Mouse (Mus musculus) T-helper 2 cell (primary cell): ENCODE results near the gene Rere.

Experiments used
- in situ Hi-C: fragments of 300-600 bp; cut with MboI, MseI; formaldehyde crosslinking; loops from one replicate; pipeline ENCODE4 v1.15.1; 2025; ENCODE audit warnings: high pct_unique_total_duplicates

Gene Rere

DNA sequence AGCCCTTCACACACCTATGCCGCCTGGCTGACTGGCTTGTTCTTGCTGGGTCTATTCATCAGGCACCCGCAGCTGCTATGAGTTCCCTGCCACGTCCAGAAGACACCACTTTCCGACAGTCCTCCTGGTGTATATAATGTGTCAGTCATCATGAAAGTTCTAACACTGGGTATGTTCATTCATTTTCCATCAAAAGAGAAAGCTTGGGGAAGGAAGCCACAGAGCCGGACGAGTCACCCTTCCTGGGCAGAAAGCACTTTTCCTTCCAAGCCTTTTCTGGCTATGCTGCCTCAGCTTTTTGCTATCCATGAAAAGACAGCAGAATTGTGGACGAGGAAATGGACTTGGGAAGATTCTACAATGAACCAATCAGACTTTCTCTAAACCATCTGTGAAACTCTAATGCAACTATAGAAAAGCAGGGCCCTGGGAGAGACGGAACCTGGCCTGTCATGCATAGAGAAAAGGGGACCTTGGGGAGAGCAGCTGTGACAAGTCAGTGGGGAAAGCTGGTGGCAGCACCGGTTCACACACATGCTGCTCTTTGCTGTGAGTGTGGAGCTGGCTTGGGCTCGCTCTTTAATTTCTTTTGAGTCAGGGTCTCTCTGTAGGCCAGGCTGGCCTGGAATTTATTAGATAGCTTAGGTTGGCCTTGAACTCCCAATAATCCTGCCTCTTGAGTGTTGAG lies 139.3 kb downstream of the Rere start:
- in situ Hi-C loops, result no loop called here

DNA sequence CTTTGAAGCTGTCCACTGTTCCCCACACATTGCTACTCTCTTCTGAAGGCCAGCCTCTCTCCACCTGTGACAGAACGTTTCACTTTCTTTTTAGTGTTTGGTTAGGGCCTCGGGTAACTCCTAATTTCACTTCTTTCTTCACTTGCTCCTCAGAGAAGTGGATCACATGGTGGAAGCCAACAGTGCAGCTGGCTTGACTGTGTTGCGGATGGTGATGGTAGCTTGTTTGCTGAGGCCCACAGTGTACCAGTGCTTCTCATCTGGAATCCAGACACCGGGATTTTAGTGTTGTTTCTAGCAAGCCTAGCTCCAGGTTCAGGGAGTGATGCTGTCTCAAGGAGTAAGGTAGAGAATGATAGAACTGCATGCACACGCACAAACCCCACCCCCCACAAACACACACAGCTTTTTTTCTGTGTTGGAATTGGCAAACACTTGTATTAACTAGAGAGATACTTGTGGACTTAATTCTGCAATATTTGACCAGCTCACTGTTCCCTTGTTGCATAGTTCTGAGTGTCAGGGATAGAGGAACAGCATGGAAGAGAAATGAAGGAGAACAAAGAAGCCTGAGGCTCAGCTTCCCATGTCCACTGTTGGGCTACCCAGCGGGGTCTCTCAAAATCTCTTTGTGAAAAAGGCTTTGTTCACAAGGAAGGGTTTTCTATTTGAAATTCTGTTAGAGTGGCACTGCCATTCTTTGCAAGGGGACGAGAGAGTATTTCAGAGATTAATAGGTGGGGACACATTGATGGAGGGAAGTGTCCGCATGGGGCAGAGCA lies 144.8 kb downstream of the Rere start:
- in situ Hi-C loops, result no loop called here

DNA sequence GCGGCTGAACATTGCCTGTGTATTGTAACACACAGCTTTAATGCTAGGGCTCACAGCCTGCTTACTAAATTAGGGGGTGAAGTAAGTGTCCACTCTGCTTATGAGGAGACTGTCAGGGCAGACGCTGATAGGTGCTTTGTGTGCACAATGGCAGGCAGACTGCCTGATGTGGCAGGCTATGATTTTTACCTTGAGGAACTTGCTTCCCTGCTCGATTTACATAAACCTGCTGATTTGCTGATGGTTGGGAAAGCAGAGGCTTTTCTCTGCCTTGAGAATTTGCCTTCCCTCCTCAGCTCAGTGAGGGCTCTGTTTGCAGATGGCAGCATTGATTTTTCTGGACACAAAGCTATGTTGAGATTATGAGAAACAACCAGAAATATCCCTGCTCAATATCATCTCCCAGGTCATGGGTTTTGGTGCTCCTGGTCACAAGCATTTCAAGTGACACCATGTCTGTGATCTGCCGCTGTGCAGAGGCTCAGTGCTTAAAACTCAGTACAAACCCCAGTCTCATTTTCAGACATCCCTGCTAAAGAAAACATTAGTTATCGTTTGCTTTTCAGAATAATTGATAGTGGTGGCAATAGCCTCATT lies 145.5 kb downstream of the Rere start:
- in situ Hi-C loops, result no loop called here

DNA sequence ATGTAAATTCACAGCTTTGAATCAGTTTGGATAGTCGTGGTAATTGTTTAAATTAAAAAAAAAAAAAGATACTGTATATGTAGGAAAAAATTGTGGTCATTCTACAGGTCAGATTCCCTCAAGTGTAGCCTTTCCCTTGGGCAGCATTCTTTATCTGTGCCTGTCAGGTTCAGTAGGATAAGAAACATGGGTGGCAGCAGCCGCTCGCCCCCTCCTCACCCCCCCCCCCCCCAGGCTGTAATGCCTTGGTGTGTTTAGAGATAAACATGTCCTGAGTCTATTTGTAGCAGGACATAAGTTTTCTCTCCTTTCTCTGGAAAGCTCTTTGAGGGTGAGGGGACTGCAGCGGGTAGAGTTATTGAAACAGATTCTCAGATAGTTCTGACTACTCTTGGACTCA lies 147.3 kb downstream of the Rere start:
- in situ Hi-C loops, result no loop called here

DNA sequence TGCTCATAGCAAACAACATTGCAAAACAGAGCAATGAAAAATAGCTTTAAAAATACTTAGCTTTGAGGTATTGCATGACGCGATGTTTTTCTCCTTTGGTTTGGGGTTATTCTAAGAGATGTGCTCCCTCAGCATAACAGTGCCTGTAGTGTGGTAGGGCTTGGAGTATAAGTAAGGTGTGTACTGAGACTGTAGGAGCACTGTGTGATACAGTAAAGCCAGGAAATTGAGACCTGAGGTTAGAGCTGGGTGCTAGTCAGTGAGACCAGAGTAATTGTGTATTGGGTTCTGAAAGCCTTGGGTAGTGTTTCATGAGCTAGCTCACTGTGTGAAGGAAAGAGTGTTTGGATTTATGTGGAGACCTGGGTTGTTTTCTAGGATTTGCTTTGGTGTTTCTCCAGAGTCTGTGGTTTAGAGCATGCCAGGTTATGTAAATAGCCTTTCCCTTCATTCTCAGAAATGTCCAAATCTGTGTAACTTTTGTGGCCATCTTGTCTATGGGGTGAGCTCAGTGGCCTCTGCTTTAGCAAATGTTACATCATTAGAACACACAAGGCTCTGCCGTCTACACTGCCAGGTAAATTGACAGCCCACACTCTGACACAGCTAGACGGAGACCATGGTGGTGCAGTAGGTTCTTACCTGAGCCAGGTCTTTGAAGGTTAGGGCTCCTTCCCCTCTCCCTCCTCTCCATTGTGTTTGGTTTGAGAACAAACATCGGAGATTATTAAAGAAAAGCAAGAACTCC lies 152.6 kb downstream of the Rere start:
- in situ Hi-C loops, result no loop called here

DNA sequence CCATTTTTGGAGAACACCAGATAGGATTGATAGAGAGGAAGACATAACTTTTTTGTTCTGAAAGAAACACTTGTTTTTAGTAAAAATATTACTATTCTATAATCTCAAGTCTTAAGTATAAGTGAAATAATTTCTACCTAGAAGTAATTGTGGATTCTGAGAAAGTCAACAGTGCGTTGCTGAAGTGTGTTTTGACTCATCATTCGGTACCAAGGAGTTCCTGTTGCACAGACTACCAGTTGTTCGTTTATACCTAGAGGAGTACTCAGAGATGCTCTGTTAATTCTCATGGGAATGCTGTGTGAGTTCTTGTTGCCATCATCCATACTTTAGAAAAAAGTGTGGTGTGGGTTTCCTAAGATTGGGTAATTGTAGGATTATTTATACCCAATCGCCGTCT lies 154.1 kb downstream of the Rere start:
- in situ Hi-C loops, result no loop called here

DNA sequence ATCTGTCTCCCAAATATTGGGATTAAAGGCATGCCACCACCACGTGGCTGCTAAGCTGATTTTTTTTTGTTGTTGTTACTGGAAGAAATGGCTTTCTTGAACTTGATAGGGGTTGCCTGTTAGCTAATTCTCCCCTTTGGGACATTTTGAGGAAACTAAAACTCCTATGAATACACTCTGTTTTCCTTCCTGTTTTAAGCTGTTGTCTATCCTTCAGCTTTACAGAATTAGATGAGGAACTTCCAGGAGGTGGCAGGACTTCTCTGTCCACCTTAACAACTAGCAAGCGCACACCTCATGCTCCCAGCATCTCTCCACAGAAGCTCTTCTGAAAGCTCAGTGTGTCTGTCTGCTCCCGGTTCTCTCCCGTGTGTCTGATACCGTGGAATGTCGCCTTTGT lies 157.2 kb downstream of the Rere start:
- in situ Hi-C loops, result no loop called here

DNA sequence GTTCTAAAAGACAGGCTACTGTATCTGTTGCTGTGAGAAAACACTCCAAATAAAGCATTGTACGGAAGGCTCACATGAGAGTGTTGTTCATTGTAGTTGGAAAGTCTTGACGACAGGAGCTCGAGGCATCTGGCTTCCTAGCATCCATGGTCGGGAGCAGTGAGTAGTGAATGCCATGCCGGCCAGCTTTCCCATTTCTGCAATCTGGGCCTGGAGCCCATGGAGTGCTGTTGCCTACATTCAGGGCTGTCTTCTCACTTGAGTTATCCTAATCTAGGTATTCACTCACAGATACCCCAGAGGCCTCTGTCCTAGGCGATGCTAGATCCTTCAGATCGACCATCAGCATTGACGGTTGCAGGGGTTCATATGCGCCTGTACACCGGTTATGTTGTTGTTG lies 160.5 kb downstream of the Rere start:
- in situ Hi-C loops, result no loop called here

DNA sequence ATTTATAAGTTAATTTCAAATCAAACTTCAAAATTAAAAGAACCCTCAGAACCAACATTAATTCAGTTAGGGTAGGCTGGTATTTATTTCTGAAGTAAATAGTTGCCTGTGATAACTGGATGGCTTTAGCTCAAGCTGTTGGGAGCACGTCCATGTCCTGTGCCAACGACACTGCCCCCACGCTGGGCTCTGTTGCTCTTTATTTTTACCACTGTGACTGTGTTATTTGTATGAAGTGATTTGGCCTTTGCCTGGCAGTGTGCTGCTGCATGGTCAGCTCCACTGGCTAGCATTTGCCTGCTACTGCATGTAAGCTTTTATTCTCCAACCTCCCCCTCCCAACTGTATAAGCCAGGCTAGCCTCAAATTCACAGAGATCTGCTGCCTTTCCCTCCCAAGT lies 162.6 kb downstream of the Rere start:
- in situ Hi-C loops, result no loop called here

DNA sequence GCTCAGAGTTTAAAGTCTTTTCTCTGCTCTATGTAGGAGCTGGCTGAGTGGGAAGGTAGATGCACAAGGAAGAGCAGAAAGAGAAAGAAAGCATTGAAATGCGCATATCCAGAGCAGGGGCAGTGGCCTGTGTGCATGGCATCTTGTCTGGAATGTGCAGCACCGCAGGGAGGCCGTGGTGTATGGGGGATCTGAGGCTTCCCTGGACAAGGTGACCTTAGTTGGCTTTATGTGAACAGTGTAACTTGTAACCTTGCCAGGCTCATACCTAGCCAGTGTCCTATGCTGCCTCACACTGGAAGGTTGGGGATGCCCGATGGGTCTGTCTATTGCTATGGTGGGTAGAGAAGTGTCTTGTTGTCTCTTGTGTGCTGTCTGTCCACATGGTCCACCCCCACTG lies 165.2 kb downstream of the Rere start:
- in situ Hi-C loops, result no loop called here

DNA sequence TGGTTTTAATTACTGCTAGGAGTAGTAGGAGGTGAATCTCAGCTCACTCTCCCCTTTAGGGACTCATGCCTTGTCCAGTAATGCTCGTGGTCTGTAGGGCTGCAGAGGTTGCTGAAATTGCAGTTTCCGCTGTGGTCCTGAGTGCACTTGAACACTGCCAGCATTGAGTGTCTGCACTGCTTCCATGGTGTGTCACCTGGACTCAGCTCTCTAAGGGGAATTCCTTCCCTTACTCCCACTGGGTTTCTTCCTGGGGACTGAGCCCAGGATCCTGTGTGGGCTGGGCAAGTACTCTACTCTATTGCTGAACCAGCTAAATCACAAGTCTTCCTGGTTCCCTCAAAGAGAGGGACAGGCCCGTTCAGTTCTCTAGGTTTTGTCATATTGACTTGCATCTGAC lies 166.1 kb downstream of the Rere start:
- in situ Hi-C loops, result no loop called here

DNA sequence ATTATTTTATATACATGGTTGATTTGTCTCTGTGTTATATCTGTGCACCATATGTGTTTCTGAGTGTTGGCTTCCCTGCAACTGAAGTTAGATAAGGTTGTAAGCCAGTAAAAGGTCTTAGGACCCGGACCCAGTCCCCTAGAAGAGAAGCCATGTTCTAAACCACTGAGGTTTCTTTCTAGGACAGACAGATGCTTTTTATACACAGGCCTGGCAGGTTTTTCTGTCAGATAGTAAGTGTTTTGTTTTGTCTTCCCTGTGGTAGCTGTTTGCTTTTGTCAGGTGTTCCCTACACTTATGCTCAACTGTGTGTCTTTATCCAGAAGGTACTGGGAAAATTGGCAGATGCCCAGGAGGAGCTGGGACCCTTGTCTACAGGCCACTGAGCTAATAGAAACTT lies 167.0 kb downstream of the Rere start:
- in situ Hi-C loops, result no loop called here

DNA sequence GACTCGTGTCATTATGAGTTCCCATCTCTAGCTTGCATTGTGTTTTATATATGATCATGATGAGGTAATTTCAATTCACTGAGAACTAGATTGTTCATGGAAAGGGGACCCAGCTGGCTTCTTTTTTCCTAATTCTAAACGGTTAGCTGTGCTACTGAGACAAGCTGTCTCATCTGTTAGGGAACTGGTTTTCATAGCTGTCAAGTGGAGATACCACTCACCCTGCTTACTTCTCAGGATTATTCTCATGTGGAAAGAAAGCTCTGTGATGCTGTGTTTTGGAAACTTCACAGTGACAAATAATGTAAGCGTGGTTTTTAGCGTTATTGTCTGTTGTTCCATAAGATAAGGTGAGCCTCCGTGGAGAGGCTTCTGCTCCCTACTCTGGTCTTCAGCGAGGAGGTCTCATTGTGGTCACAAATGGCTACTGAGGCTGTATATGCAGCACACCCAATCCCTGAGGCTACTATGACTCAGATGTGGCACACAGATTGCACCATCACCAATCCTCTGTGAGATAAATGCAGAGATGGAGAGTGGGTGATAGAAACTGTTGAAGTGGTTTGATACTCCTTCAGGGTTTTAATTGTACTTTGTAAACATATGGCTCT lies 168.7 kb downstream of the Rere start:
- in situ Hi-C loops, result loop anchor here (5.0 kb wide), 1 partner anchor 78 kb away; no protein-coding TSS in a partner anchor

DNA sequence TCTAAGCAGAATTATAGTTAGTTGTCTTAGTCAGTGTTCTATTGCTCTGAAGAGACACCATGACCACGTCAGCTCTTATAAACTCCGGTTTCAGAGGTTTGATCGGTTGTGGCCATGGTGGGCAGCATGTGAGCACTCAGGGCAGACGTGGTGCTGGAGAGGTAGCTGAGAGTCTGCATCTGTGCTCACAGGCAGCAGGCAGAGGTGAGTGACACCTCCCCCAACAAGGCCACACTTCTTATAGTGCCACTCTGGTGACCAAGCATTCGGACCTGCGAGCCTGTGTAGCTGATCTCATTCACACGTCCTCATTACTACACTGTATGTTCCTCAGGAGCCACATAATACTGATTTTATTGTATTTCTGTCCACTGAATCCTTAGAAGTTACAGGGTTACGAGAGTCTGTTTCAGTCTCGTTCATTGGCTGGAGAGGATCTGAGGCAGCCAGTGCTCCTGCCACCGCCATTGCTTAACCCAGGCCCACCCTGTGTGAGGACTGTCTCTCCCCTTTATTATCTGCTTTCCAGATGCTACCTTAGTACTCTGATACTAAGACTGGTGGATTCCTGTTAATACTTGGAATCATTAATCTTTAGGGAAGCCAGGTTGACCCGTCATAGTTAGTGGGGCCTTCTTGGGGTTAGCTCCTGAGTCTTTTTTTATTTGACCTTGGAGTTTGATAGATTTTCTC lies 170.9 kb downstream of the Rere start:
- in situ Hi-C loops, result loop anchor here (5.0 kb wide), 1 partner anchor 80 kb away; no protein-coding TSS in a partner anchor

DNA sequence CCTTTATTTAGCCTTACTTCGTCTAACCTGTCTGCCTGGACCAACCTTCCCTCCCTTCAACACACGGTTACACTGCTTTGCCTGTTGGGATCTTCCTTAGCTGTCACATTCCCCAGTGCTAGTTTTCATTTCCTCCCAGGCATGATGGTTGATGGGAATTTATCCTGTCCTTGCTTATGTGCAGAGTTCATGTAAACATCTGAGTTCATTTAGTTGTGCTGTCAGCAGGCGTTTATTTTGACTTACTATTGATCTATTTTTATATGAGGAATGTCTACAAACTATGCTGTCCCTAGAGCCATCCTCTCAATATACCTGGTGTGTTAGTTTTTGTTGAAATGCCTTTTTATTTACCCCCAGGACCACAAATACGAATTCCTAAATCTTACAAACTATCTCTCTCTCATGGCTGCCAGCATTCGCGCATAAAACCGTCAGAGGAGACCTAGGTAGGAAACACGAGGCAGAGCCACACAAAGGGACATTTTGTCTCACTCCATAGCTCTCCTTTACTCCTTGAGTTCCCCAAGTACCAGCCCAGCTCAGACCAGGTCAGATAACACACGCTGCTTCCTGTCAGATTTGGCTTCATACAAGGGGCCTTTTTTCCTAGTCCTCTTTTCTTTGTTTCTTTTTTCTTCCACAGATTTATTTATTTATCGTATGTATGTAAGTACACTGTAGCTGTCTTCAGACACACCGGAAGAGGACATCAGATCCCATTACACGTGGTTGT lies 173.3 kb downstream of the Rere start:
- in situ Hi-C loops, result loop anchor here (5.0 kb wide), 1 partner anchor 82 kb away; no protein-coding TSS in a partner anchor

DNA sequence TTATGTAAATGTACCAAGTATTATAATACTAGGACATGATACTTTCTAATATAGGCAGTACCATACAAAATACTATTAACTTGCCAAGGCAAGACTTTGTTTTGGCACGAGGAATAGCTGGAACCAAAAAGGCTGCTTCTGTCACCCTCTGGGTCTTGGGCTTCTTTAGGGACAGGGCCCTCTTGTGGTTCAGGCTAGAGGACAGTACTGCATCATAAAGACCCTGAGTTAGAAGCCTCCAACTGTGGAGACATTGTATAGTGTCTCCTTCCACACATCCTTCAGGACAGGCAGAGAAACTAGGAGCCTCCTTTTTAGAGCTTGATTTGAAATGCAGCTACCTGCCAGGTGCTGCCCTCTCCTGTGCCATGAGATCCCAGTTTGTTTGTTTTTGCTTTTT lies 174.3 kb downstream of the Rere start:
- in situ Hi-C loops, result no loop called here

DNA sequence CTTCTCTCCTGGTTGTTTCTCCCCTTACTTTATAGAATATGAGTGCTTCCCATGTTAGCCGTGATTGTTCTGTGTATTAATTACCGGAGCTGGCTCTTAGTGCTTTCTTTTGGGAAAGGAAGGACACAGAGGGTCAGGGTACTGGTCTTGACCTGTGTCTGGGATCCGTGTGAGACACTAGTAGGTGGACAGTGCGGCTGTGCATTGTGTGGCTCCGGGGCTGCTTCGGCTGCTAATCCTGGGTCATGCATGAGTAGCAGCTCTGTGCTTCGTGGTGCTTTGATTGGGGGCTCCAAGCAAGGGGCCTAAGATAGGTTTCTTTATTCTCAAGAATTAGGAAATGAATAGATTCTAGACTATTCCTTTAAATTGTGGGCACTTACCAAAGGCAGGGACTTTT lies 175.0 kb downstream of the Rere start:
- in situ Hi-C loops, result no loop called here

DNA sequence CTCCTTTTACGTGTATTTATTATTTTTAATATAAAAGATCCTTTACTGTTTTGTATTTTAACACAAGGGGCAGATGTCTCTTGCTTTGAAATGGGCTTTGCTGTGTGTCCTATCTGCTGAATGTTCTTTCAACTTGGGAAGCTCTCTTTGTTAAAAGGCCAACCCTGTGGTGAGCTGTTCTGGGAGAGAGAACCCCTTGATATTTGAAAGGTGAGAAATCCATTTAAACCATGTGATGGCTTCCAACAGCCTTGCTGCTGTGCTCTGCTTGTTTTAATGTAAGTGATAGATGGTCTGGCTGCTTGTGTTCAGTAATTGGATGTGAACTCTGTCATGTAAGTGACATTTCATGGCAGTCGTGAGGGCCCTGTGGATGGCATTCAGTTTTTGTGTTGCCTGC lies 175.4 kb downstream of the Rere start:
- in situ Hi-C loops, result no loop called here

DNA sequence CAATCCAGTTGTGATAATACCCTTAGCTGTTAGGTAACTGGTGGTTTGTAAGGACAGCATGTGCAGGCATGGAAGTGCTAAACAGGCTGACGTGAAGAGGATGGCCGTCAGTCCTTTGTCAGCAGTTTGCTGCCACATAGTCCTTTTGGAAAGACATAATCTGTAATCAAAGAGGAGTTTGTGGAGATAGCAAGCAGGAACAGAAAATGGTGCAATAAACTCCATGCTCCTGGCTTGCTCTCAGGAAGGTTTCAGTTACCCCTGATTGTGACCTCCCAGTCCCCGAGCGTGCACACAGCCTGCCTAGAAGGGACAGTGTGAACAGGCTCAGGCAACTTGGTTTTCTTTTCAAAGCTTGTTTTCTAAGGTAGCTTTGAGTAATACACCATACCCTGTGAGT lies 175.9 kb downstream of the Rere start:
- in situ Hi-C loops, result no loop called here

DNA sequence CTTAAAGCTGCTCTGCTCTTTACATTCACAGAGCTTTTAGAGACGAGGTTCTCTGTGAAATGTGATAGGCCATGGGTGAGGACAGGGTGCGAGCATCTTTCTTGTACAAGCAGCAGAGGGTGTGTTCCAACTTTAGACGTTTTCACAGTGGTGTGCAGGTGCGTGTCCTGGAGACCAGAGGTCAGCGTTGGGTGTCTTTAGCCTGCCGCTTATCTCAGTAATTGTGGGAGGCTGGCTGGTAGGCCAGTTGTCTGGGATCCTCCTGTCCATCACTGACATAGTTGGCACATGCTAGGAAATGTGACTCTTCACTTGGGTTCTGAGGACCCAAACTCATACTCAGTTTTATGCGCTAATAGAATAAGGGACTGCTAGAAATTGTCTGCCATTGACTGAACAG lies 176.3 kb downstream of the Rere start:
- in situ Hi-C loops, result no loop called here
